Mouse (Mus musculus): ENCODE results near the gene Notch1. TPM values are rescaled to one million over a fixed set of nuclear protein-coding genes. Genes with fewer than 3 reads are reported as not detected.
A peak's percentile ranks its signal among the peaks of the same experiment; 100 is the strongest.

Notch1 gene
- polyA plus RNA-seq, 1 experiment from 2014 or later = 11.3 TPM

DNA sequence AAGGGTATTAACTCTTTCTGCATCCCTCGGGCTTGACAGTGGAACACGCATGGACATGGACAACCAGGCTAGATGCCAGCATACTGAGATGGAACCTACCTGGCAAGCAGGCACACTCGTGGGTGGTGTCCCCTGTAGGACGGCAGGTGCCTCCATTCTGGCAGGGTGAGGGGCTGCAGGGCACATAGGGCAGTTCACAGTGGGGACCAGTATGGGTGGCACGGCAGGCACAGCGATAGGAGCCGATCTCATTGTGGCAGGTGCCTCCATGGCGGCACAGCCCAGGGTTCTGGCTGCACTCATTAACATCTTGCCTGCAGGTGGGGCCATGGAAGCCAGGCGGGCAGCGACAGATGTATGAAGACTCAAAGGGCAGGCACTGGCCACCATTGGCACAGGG is 32.3 kb downstream of the Notch1 start:
- Histone ChIP-seq H3K4me1 (replicated peaks) (peaks cover 77% of the 10 kb centered on the region), H3K4me2 (replicated peaks) (no peak overlapping the region), H3K27ac (no peak overlapping the region), H3K27me3 (replicated peaks) (no peaks in the 10 kb centered on the region), H3K36me3 (peaks cover 25% of the 10 kb centered on the region), H3K9me3 (no peaks in the 10 kb centered on the region), H3K4me3 (replicated peaks) (no peak overlapping the region), H3K9ac (no peak overlapping the region)
- ATAC-seq = no peak
- WGBS = 87% methylated on average over 10 of the region's 10 CpGs

DNA sequence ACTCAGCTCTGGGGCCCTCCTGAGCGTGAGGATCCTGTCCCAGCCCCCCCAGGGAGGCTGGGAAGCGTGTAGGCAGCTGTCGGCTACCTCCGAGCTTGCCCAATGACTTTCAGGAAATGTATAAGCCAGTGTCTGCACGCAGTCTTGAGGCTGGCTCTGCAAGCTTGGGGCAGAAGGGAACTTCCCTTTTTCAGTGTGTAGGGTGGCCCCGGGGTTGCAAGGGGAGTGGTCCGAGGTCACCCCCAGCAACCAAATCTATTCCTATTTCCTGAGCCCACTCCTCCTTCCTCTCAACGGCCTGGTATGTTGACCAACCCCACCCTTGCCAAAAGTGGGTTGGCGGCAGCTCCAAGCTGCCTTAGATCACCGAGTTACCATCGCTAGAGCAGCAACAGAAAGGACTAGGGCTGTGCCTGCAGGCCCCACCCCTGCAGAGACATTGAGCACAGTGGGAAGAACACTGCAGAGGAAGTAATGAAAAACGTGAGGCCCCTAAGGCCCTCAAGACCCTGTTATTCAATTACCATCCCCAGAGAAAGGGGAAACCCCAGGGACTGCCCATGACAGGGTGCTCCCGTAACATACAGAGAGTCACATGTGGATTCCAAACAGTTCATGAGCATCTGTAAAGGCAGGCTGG is 33.1 kb downstream of the Notch1 start:
- peak; percentile 13; the same call in 1 of the 2 replicates for ATAC-seq
- Histone ChIP-seq H3K4me2 (replicated peaks) (peak overlapping the region; percentile 45), H3K4me1 (replicated peaks) (peaks cover 69% of the 10 kb centered on the region), H3K27me3 (replicated peaks) (no peaks in the 10 kb centered on the region), H3K36me3 (peaks cover 30% of the 10 kb centered on the region), H3K27ac (peak overlapping the region; percentile 79), H3K9me3 (no peaks in the 10 kb centered on the region), H3K9ac (no peak overlapping the region), H3K4me3 (replicated peaks) (no peak overlapping the region)
- WGBS = 49% methylated on average over 13 of the region's 13 CpGs

DNA sequence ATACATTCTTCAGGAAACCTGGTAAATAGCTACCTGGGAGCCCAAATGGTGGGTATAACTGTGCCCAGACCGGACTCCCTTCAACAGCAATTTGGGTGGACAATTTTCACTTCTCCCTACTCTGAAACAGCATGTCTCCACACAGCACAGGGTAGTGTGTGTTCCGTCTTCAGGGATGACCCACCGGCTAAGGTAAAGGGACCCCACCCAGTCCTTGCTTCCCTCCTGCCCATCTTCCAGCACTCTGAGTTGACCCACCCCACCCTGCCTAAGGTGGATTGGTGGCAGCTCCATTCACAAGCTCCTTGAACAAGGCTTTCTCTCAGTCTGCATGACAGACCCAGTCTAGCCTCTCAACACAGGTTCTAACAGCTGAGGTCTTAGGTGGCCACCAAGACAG is 33.6 kb downstream of the Notch1 start:
- no peak overlapping the region for H3K4me3 ChIP-seq (replicated peaks)
- 66% methylated on average over 3 of the region's 3 CpGs for WGBS
- H3K27me3 ChIP-seq (replicated peaks) = no peaks in the 10 kb centered on the region
- H3K27ac ChIP-seq = peak overlapping the region; percentile 79
- peaks cover 35% of the 10 kb centered on the region for H3K36me3 ChIP-seq
- peaks cover 64% of the 10 kb centered on the region for H3K4me1 ChIP-seq (replicated peaks)
- H3K9me3 ChIP-seq = no peaks in the 10 kb centered on the region
- peak overlapping the region; percentile 45 for H3K4me2 ChIP-seq (replicated peaks)
- no peak for ATAC-seq
- no peak overlapping the region for H3K9ac ChIP-seq

DNA sequence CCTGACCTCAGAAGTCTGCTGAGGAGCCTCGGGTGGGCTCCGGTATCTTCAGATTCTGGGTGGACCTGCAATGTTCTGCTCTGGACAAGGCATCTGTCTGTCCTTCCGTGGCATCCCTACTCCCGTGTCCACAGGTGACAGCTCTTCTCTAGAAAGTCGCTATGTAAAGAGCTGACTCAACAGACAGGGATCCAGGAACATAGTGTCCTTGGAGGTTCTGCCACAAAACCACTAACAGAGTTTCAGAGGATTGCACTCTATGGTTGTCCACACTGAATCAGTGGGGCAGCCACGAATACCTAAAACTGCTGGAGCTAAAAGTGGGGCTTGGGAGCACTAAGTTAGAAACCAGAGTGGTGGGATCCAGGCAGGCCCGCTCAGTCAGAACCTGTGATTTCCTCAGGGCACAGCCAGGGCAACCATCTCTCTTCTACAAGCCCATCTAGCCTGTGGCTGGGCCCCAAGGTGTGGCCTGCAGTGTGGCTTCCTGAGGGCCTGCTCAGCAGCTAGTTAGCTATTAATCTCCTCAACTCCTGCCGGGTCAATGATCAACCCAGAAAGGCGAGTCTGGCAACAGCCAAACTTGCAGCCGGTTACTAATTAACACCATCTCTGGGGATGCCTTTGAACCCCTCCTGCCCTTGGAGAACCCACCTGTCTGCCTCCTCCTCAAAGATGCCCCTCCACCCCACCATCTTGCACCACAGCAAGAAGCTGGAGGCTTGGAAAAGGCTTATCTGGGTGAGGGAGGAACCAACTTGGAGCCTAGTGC is 34.6 kb downstream of the Notch1 start:
- no peak overlapping the region for H3K4me3 ChIP-seq (replicated peaks)
- WGBS = 56% methylated on average over 10 of the region's 10 CpGs

DNA sequence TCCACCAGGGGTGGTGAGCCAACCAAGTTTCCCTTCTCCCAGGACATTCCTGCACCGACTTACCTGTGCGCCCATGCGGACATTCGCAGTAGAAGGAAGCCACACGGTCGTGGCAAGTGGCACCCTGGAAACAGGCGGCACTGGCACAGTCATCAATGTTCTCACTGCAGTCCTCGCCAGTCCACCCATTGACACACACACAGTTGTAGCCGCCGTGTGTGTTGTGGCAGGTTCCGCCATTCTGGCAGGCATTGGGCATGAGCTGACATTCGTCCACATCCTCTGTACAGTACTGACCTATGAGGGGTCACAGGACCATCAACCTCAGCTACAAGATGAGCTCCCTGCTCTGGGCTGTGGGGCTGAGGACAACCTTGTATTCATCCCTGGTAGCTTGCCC is 35.6 kb downstream of the Notch1 start:
- Histone ChIP-seq H3K9ac (no peak overlapping the region), H3K4me1 (replicated peaks) (peaks cover 45% of the 10 kb centered on the region), H3K4me2 (replicated peaks) (0 out of 2 replicates have a peak overlapping the region, but pooled peaks have one; percentile 45), H3K4me3 (replicated peaks) (no peak overlapping the region), H3K27ac (no peak overlapping the region), H3K36me3 (peaks cover 52% of the 10 kb centered on the region), H3K9me3 (no peaks in the 10 kb centered on the region), H3K27me3 (replicated peaks) (no peaks in the 10 kb centered on the region)
- WGBS = 94% methylated on average over 12 of the region's 12 CpGs
- ATAC-seq = no peak

More for the DNA sequence above, 34.6 kb downstream of the Notch1 start:
- Histone ChIP-seq H3K27ac (peak overlapping the region; percentile 79), H3K4me2 (replicated peaks) (peak overlapping the region; percentile 45), H3K9ac (no peak overlapping the region), H3K4me1 (replicated peaks) (peaks cover 55% of the 10 kb centered on the region), H3K9me3 (no peaks in the 10 kb centered on the region), H3K27me3 (replicated peaks) (no peaks in the 10 kb centered on the region), H3K36me3 (peaks cover 43% of the 10 kb centered on the region)
- peak; percentile 91 for ATAC-seq

DNA sequence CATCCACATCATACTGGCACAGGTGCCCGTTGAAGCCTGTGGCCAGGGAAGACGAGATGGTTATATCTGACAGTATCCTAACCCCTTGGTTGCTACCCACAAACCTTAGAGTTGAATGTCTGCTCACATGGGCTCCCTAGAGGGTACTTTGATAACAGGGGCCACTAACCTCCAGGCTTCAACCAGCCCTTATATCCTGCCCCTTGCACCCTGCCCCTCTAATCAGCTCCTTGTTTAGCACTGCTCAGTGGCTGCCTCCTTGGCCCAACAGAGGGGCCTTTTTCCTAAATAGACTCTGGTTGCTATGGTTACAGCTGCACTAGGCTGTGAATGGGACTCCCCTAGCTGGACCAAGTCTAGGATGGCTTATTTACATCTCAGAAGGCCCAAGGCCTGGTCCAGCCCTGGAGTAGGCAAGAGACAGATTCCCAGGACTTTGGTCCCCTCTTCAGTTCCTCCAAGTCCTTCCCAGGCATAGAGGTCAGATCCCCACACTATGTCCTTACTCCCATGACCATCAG is 37.7 kb downstream of the Notch1 start:
- no peak overlapping the region for H3K4me3 ChIP-seq (replicated peaks)
- H3K4me2 ChIP-seq (replicated peaks) = no peak overlapping the region
- peaks cover 52% of the 10 kb centered on the region for H3K36me3 ChIP-seq
- H3K27ac ChIP-seq = no peak overlapping the region
- no peaks in the 10 kb centered on the region for H3K9me3 ChIP-seq
- H3K27me3 ChIP-seq (replicated peaks) = no peaks in the 10 kb centered on the region
- WGBS = 92% methylated on average over 2 of the region's 2 CpGs
- peaks cover 32% of the 10 kb centered on the region for H3K4me1 ChIP-seq (replicated peaks)
- no peak overlapping the region for H3K9ac ChIP-seq
- no peak for ATAC-seq

DNA sequence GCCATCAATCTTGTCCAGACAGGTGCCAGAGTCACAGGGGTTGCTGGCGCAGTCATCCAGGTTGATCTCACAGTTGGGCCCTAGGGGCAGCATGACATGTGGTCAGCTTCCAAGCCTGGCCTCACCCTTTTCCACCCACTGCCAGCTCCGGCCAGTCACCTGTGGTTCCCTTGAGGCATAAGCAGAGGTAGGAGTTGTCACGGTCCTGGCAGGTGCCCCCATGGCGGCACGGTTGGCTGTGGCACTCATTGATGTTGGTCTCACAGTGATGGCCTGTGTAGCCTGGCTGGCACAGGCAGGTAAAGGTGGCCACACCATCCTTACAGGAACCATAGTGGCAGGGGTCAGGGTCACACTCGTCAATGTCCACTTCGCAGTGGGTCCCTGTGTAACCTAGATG is 38.6 kb downstream of the Notch1 start:
- Histone ChIP-seq H3K27me3 (replicated peaks) (no peaks in the 10 kb centered on the region), H3K9me3 (no peaks in the 10 kb centered on the region), H3K27ac (no peak overlapping the region), H3K4me1 (replicated peaks) (peaks cover 24% of the 10 kb centered on the region), H3K36me3 (peaks cover 55% of the 10 kb centered on the region), H3K9ac (no peak overlapping the region), H3K4me3 (replicated peaks) (no peak overlapping the region), H3K4me2 (replicated peaks) (no peak overlapping the region)
- 95% methylated on average over 7 of the region's 7 CpGs for WGBS
- ATAC-seq = no peak

DNA sequence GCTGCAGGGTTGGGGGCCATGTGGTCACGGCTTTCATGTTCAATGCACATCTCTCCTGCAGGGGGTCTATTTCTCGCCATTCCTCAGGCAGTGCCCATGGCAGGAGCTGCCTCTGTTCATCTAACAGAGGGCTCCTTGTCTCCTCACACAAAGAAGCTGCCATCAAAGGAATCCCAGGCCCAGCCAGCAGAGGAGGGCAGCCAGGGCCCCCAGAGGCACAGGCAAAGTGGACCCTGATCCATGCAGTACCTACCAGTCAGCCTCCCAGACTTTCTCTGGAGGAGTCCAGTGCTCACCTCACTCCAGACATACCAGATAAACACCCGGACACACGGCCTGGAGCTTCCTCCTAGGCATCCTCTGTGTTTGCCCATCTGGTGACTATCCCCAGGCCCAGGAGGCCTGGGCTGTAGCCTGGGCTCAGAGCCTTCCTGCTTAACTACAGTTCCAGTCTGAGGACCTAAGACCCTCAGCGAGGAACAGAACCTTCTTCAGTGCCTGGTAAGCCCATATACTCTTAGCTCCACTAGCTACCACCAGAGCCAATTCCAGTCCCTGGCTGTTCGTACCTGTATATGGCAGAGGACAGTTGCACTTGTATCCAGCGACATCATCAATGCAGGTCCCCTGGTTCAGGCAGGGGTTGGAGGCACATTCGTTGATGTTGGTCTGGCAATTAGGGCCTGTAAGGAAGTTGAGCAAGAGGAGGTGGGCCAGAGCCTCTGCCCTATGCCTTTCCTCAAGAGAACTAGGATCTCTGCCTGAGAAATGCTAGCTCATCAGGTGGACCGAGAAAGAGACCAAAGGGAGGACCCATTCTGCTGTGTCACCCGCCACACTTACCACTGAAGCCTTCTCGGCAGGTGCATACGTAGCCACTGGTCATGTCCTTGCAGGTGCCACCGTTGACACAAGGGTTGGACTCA is 40.7 kb downstream of the Notch1 start:
- Histone ChIP-seq H3K9me3 (no peaks in the 10 kb centered on the region), H3K27me3 (replicated peaks) (no peaks in the 10 kb centered on the region), H3K36me3 (peaks cover 65% of the 10 kb centered on the region), H3K4me1 (replicated peaks) (peaks cover 5% of the 10 kb centered on the region), H3K4me2 (replicated peaks) (no peak overlapping the region), H3K4me3 (replicated peaks) (no peak overlapping the region), H3K27ac (peak overlapping the region; percentile 52), H3K9ac (no peak overlapping the region)
- ATAC-seq = no peak; the same call in 1 of the 2 replicates
- 74% methylated on average over 13 of the region's 13 CpGs for WGBS

DNA sequence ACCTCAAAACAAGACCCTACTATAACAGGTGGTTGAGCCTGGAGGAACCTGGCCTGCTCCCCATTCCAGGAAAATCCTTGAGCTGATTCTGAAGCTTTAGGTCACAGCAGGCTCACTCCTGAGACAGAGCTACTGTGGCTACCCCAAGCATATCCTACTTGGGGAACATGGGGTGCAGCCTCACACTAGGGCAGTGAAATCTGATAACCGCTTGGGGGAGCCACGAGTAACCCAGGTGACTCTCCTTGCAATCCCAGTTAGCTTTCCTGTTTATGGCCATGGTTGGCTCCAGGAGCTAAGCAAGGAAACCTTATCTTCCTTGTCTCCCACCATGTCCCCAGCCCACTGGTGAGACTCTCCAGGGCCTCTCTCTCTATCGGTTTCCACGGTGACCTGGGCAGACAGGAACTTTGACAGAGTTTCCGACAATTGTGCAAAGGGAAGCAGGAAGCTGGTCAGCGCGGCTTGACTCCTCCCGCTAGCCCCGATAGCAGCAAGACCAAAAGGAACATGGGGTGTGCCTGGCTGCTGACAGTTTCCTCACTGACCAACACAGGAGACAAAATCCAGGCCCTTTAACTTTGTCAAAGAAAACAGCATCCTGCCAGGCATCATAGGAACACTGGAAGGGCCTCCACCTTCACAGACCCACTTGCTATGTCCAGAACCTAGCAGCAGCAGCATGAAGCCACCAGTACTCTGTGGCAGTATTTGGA is 41.5 kb downstream of the Notch1 start:
- peaks cover 66% of the 10 kb centered on the region for H3K36me3 ChIP-seq
- H3K4me1 ChIP-seq (replicated peaks) = peaks cover 5% of the 10 kb centered on the region
- H3K4me2 ChIP-seq (replicated peaks) = no peak overlapping the region
- peak overlapping the region; percentile 52 for H3K27ac ChIP-seq
- 26% methylated on average over 9 of the region's 9 CpGs for WGBS
- no peaks in the 10 kb centered on the region for H3K27me3 ChIP-seq (replicated peaks)
- H3K9ac ChIP-seq = no peak overlapping the region
- peak; percentile 44 for ATAC-seq
- no peaks in the 10 kb centered on the region for H3K9me3 ChIP-seq
- no peak overlapping the region for H3K4me3 ChIP-seq (replicated peaks)

DNA sequence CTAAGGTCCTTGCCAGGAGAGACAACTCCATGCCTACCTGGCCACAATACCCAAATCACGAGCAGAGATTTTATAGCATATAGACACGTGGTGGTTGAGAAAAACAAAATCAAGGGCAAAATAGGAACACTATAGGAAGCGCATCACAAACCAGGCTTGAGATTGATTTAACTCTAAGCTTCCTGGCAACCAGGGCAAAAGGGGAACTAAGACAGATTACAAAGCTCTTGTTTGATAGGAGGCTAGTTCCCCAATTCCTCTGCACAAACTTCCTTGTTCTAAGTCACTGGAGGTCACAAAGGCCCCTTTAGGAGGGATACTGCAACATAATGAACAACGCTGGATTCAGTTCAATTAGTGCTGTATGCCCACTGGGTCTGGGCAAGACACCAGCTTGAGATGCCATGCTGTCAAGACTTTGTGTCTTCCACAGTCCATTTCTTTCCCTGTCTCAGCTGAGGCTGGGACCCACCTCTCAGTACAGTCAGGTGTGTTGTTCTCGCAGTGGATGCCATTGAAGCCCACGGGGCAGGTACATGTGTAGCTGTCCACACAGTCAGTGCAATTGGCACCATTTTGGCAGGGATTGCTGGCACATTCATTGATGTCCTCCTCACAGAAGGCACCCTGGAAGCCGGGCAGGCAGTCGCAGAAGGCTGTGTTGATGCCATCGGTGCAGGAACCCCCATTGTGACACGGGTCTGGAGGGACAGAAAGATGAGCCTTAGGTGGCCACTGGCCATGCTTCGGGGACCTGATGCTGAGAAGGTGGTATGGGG is 44.0 kb downstream of the Notch1 start:
- no peak overlapping the region for H3K27ac ChIP-seq
- no peak overlapping the region for H3K4me3 ChIP-seq (replicated peaks)
- no peak overlapping the region for H3K9ac ChIP-seq
- no peaks in the 10 kb centered on the region for H3K9me3 ChIP-seq
- H3K27me3 ChIP-seq (replicated peaks) = no peaks in the 10 kb centered on the region
- peaks cover 70% of the 10 kb centered on the region for H3K36me3 ChIP-seq
- ATAC-seq = no peak
- H3K4me2 ChIP-seq (replicated peaks) = no peak overlapping the region
- WGBS = 89% methylated on average over 11 of the region's 11 CpGs
- H3K4me1 ChIP-seq (replicated peaks) = peaks cover 5% of the 10 kb centered on the region
